Mouse (Mus musculus) lung, postnatal 0 days (tissue): ENCODE data around the gene Tbc1d22a.

Experiments
- CTCF ChIP-seq: IDR thresholded peaks from 2 replicates; pipeline ENCODE4 v1.5.1; 2016; ENCODE audit warnings: antibody characterized with exemption, mild to moderate bottlenecking
- EP300 ChIP-seq: IDR thresholded peaks from 2 replicates; pipeline ENCODE4 v1.6.1; 2016; ENCODE audit warnings: antibody characterized with exemption, mild to moderate bottlenecking, control low read depth

DNA sequence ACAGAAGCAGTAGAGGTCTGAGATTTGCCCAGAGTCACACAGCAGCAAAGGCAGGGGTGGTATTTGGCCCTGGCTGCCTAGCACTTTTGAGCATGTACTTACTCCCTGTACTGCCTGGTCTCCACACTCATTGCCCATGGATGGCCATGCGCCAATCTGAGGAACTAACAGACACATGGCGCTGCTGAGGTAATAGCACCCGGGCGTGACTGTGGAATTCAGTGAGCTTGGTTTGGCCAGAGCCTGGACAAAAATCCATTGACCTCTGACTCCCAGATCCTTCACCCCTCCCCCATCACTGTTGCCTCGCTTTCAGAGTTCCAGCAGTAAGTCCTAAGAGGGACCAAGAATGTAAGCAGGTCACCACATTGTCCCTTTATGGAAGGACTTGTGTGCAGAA is 278.4 kb downstream of the Tbc1d22a start:
- TF ChIP-seq CTCF (no peak), EP300 (no peak)
